Mouse (Mus musculus) spleen, adult 18-20 months (tissue): Measurements from ENCODE around the gene Sgsm3.
A peak's percentile ranks its signal among the peaks of the same experiment; 100 is the strongest.

Experiments
- DNase-seq, 2 experiments: peaks; one replicate each; pipeline ENCODE4 v3.0.0; 2022; ENCODE audit warnings: mixed read lengths in 2 of 2

Gene Sgsm3

DNA sequence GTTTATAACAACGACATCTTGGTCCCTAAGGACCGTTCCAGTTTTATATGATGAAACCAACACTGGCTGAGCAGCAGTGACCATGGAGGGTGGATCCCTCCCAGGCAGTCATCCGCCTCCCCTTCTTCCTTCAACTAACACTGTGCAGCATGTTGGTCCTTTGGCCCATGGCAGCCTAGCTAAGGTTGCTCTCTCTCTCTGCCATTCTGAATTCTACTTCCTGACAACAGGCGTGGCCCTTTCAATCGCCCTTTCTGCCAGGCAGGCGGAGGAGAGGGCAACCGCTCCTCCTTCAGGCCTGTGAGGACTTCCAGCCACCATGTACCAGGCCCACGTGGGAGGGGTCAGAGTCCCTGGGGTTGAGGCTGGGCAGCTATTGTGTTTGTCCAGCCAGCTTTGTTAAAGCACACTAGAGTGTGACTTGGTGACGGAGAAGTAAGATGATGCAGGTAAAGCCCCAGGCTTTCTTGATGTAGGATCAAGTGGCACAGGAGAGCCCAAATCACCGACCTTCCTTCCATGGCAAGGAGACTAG, 53.4 kb downstream of the Sgsm3 start:
- no peak for DNase-seq

DNA sequence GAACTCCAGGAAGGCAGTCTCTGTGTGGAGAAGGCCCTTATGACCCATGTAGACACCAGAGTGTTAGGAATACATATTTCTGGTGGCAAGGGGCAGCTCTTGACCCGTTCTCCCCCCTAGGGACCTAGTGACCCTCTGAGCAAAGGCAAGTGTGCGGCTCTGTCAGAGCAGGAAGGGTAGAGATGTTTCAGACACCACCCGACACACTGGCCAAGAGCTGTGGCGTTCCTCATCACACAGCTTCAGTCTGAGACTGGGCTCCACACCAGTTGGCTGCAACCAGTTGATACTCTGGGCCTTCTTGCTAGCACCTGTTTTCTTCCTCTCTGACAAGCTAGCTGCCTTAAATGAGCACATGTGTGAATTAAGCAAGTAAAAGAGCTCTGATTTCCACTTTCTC, 54.0 kb downstream of the Sgsm3 start:
- DNase-seq, result no peak

DNA sequence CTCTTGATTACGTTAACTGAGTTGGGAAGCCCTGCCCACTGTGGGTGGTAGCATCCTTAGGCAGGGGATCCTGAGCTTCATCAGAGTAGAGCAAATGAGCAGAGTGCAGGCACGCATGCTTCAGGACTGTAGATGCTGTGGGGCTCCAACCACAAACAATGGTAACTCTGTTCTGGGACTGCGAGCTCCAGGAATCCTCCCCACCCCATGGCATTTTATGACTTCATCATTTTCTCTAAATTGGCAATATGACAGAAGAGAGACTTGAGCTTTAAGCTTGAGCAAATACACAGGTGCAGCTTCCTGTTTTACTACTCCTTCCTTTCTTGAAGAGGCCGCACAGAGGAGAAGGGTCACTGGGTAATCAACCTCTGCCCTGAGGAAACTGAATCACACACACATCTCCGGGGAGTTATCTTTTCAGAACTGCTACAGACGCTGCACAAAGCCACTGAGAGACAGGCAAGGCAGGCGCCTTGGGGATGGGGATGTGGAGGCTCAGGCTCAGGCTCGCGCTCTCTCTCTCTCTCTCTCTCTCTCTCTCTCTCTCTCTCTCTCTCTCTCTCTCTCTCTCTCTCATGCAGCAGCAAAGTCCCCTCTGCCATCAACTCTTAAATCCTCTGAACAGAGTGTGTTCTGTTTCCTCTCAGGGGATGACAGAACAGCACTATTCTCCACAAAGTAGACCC, 55.5 kb downstream of the Sgsm3 start:
- no peak for DNase-seq

DNA sequence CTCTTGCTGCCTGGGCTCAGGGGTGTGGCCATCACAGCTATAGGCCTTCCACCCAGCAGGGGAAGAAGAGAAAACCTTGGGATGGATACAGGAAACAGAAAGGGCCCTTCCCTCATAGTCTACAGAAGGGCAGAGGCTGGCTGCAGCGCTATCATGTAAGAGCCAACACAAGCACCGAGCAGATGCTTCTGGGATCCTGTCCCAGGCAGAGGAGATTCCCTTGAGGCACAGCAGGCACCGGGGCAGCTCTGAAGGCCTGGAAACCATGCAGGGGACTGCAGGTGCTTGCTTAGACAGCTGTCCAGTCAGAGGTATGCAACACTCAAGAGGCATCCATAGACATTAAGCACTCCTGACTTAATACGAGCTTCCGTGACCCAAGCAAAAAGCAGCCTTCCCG, 56.6 kb downstream of the Sgsm3 start:
- DNase-seq, result no peak

DNA sequence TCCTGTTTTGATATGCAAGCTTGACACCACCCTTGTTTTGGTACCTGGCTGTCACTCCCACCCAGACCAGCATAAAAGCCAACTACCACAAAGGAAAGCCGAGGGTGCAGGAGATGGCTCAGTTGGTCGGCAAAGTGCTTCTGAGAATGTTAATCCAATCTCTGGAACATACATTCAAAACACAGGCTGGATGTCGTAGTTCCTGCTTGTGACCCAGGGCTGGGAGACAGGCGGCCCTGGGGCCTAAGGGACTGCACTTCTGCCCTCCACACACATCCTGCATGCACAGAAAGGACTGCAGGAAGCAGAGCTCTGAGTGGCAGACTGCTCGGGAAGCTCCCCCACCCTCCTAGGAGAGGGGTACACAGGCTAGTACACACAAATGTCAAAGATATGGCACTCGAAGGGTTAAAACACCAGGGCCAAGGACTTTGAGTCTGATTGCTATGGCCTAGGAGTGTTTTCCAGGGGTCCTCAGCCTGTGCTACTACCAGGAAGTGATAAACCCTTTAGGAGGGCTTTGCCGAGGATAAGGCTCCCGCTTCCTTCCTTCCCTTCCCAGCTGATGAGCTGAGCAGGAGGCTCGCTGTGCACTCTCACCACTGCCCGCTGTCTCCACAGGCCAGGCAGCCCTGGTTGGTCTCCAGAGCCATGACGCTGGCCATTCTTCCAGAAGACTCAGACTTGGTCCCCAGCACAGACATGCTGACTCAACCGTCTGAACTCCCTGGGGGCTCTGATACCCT, 58.0 kb downstream of the Sgsm3 start:
- no peak for DNase-seq

DNA sequence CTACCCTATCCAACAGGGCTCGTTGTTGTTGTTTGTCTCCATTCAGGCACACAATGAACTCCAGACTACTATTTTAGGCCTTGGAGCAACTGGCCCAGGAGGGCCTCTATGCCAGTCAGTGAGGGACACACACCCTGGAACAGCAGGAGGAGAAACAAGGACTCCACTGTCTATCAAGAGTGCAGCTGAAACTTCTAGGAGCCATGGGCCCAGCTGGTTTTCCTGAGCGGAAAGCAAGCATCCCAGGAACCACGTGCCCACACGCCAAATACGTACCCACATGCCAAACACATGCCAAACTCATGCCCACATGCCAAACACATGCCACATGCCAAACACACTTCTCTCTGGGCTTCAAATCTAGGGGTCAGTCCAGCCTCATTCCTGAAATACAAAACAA, 60.9 kb downstream of the Sgsm3 start:
- no peak for DNase-seq

DNA sequence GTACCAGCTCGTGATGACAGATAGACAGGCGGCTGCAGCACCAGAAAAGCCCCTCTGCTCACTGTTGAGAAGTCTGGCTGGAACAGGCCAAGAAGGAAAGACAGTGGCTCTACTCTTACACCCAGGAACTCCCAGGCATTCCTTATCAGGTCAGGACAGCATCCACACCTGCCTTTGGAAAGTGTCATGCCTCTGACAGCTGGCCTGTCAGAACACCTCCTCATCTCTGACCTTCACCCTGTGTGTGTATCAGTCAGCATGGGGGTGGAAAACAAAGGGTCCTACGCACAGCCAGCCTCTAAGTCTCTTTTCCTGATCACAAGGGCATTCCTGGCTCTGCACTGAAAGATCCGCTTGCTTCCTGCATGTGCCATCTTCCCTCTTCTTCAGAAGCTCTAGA, 64.2 kb downstream of the Sgsm3 start:
- DNase-seq, result no peak

DNA sequence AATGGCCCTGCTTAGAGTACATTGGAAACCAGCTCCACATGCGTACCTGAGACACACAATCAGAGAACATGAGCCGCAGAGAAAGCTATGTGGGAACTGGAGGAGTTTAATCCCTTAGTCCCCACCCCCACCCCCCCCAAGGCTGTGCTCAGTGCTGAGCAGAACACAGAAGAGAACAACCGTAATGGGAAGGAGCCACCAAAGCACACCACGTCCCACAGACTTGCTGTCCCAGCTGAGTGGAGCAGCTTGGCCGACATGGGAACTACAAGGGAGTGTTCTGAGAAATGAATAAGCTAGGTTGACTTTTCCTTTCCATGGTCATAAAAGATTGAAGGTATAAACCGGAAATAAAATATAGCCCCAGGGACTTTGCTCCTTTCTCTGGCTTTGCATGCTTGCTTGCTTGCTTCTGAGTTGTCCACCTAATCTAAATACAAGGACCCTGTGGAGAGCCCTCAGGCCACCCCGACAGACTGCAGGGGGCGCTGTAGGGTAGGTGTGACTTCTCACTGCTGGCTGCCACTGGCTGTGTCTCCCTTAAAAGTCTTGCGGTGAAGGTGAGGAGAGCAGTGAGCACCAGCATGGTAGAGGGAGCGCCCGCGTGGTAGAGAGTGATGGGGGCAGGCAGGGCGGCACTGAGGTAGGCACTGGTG, 64.8 kb downstream of the Sgsm3 start:
- peak in 1 of 2 experiments; percentile 53 for DNase-seq

DNA sequence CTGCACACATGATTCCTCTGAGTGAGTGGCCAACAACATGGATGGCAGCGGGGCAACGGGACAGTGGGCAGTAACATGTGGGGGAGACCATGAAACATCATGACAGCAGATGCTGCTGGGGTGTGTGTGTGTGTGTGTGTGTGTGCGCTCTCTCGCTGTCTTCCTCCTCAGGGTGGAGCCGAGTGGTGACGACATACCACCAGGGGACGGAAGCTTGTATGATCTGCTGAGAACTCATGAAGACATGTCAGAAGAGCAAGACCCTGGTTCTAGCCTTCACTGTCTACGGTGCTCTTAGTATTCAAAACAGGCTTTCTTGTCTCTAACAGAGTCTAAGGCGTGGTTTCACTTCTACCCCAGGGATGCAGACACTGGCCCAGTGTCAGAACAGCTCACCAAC, 66.9 kb downstream of the Sgsm3 start:
- DNase-seq, result peak; percentile 60 to 67

DNA sequence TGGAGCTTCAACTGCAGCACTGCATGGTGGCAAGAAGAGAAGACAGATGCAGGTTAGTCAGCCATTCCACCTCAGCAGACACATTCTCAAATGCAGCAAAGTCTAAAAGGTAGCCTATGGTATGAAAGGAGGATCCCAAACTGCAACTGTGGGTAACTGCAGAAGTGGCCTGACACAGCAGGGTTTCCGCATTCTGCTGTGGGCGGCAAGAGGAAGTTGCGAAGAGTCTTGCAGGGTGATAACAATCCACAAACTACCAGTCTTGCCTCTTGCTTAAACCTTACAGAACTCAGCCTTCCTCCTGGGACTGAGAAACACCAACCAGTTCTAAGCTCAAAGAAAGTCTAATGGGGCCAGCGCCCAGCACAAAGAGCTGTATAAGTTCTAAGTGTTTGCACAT, 67.8 kb downstream of the Sgsm3 start:
- DNase-seq, result peak; percentile 51 to 52

DNA sequence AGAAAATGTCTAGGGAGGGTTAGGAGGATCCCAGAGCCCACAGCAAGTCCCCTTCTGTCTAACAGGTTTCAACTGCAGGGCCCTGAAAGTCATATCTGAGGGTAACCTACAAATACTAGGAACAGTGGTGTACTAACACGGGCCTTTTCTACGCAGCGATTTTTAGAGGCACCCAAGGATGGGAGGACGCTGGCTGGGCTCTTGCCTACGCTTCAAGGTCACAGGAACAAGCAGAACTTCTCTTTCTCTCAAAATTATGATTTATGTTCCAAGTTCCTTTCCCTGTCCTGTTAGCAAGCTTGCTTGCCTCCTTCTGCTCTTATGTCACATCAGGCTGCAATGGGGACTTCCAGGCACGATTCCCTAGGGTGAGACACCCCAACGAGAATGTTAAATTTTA, 68.5 kb downstream of the Sgsm3 start:
- no peak for DNase-seq

DNA sequence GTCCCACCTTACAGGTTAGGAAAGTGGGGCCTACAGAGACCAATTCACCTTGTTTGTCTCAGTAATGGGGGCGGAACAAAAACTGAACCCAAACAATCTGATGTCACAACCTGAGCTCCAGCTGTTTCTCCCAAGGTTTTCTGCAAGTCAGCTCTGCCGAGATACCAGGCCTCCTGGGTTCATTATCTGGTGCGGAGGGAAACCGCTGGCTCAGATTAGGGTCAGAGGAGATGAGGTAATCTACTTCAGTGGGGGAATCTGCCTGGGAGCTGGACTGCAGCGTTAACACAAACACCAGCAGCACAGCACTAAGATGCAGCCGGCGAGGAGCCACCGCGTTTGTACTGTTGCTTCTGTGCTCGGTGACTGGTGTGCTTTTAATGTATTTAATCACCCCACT, 69.9 kb downstream of the Sgsm3 start:
- DNase-seq, result no peak

DNA sequence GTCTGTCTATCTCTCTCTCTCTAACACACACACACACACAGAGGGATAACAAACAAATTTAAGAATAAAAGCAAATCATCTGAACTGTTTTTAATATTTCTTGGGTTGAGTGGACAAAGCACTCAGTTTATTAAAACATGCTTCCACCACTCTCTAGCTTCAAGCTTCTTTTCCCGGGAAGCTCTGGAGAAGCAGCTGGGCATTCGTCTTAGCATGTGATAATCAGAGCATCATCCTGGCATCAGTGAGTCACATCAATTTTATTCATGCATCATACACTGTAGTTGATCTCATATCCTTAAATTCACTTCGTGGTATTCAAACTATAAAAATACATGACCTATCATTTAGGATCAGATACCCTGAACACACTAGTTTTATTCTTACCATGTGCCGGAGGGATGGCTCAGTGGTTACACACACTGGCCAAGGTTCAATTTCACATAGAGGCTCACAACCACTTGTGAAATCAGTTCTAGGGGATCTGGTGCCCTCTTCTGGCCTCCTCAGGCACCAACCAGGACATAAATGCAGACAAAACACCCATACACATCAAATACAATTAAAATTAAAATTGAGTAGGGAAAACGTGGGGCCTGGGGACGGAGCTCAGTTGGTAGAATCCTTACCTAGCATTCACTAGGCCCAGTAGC, 72.0 kb downstream of the Sgsm3 start:
- DNase-seq, result peak in 1 of 2 experiments; percentile 62

DNA sequence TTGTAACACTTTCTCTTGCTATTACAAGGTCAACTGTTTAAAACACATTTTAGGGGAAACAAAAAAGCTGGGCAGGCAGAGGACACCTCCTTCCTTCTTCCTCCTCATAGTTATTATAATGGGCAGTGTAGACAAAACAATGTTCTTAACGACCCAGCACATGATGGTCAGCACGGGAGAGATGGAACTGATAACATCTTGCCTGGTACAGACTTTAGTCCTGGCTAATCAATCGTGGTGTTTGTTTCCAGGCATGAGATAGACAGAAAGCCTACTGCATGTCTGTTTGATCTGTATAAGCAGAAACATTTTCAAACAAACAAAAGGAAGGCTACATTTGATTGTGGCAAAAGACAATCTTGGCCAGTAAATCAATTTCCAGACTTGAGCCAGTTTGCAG, 72.9 kb downstream of the Sgsm3 start:
- no peak for DNase-seq

DNA sequence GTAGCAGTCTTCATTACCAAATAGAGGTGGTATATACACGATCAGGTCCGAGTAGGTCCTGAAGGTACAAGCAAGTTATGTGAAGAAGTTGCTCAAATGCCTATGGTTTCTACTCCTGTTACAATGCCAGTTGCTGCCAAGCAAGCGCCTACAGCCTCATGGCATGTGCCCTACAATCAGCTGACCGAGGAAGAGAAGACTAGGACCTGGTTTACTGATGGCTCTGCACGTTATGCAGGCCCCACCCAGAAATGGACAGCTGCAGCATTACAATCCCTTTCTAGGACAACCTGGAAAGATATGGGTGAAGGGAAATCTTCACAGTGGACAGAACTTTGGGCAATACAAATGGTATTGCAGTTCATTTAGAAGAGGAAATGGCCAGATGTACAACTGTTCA, 74.9 kb downstream of the Sgsm3 start:
- DNase-seq, result no peak

DNA sequence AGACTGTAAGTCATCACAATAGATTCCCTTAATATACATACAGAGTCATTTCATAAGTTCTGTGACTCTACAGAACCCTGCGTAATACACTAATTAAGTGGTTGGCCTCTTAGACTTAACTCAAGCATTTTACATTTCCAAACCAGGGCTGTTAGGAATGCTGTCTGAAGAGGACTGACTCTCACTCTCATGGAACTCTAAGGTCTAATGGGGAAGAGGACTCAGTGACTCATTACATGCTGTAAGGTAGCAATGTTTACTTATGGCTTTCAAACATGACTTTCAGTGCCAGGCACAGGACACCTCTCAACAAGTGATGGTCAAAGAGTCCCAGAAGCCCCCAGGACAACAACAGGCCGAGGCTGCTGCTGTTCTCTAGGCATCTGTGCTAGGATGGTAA, 77.9 kb downstream of the Sgsm3 start:
- no peak for DNase-seq

DNA sequence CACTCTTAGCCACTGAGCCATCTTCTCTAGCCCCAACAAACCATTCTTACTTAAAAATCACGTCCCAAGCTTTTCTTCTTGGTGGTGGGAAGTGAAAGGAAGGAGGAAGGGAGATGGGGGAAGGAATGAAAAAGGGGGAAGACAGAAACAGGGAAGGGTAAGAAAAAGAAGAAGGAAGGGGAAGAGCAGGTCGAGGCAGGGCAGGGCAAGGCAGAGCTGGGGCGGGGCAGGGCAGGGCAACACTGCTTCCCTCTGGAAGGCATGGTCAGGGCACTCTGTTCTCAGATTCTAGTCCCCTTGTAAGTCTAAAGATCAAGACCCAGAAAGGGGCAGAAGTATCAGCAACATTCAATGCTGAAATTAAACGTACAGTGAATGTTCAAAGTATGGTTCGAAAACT, 80.2 kb downstream of the Sgsm3 start:
- no peak for DNase-seq

DNA sequence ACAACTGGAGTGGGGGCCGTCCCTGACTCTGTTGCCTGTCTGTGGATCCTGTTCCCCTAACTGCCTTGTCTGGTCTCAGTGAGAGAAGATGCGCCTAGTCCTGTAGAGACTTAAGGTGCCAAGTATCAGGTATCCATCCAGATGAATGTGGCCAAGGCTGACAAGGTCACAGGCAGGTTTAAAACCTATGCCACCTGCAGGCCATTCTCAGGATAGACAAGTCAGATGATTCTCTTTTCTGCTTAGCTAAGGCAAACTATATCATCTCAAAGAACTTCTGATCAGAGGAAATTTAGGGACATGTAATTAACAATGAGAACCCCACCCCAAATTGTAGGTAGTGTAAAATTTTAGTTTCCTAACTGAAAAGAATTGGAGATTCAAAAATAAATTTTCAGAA, 83.4 kb downstream of the Sgsm3 start:
- DNase-seq, result no peak
